Mouse (Mus musculus) liver, embryonic 12.5 days (tissue): Measurements from ENCODE around the gene Htr2b. TPM values are rescaled to one million over a fixed set of nuclear protein-coding genes. Genes with fewer than 3 reads are reported as not detected.

ENCODE experiments used
- ATAC-seq: fragments of 200-750 bp; cut with Nextera tagmentation; 2 replicates; pipeline ENCODE4 v1.8.0; 2017; ENCODE audit warnings: moderate number of reproducible peaks, mild to moderate bottlenecking, moderate library complexity
- H3K27ac ChIP-seq: fragments of 300-500 bp; sonication (generic); 2 replicates; pipeline ENCODE4 v1.5.1; 2016; ENCODE audit warnings: mild to moderate bottlenecking
- H3K27me3 ChIP-seq: fragments of 300-500 bp; sonication (generic); replicated peaks from 2 replicates; pipeline ENCODE4 v1.6.1; 2016; ENCODE audit warnings: mild to moderate bottlenecking, moderate library complexity
- H3K36me3 ChIP-seq: fragments of 300-500 bp; sonication (generic); 2 replicates; pipeline ENCODE4 v1.6.1; 2016; ENCODE audit warnings: mild to moderate bottlenecking, moderate library complexity
- H3K4me1 ChIP-seq: fragments of 300-500 bp; sonication (generic); 2 replicates; pipeline ENCODE4 v1.6.1; 2016
- H3K4me2 ChIP-seq: fragments of 300-500 bp; sonication (generic); 2 replicates; pipeline ENCODE4 v1.6.1; 2016; ENCODE audit warnings: mild to moderate bottlenecking, moderate library complexity
- H3K4me3 ChIP-seq: fragments of 300-500 bp; sonication (generic); 2 replicates; pipeline ENCODE4 v1.5.1; 2016; ENCODE audit warnings: mild to moderate bottlenecking, moderate library complexity
- H3K9ac ChIP-seq: fragments of 300-500 bp; sonication (generic); 2 replicates; pipeline ENCODE4 v1.6.1; 2016; ENCODE audit warnings: mild to moderate bottlenecking, moderate library complexity
- H3K9me3 ChIP-seq: fragments of 300-500 bp; sonication (generic); replicated peaks from 2 replicates; pipeline ENCODE4 v1.6.1; 2016; ENCODE audit warnings: mild to moderate bottlenecking, moderate library complexity
- WGBS: fragments of 180-500 bp; shearing (Covaris S2); methylation state at CpG from one replicate; pipeline ENCODE4 v1.1.7; 2016; ENCODE audit not compliant: insufficient replicate concordance; 5-methylcytosine and 5-hydroxymethylcytosine counted together
- polyA plus RNA-seq: library from polyadenylated mRNA; unstranded; fragments of >200 nt; fragmentation: Nextera tagmentation; extraction: Ambion mirVana; gene quantifications from 2 replicates; pipeline ENCODE4 v1.2.1, GENCODE M21; 2016

Htr2b gene
- polyA plus RNA-seq, 1 experiment from 2014 or later, result 0.26 TPM

DNA sequence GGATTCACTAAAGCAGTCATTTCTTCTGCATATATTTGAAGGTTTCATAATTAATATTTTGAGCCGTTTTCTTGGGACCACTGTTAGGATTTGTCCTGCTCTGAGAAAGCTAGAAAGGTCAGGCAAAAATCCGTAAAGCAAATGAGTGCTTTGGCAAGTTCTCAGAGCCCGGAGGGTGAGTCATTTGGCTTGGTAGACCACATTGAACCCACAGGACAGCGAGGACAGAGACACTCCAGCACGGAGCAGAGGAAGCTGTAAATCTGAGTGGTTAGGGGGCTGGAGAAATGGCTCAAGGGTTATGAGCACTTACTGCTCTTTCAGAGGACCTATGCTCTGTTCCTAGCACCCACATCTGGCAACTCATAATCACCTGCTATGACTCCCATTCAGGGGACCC is 35.8 kb upstream of the Htr2b start:
- Histone ChIP-seq H3K4me1 (peaks cover 4% of the 10 kb centered on the region; the same call in 1 of the 2 replicates), H3K9ac (no peak overlapping the region), H3K36me3 (peaks cover 3% of the 10 kb centered on the region), H3K4me3 (no peak overlapping the region), H3K9me3 (no peaks in the 10 kb centered on the region), H3K27ac (no peak overlapping the region), H3K4me2 (no peak overlapping the region), H3K27me3 (no peaks in the 10 kb centered on the region)
- 31% methylated on average over 5 of the region's 5 CpGs for WGBS
- no peak for ATAC-seq

DNA sequence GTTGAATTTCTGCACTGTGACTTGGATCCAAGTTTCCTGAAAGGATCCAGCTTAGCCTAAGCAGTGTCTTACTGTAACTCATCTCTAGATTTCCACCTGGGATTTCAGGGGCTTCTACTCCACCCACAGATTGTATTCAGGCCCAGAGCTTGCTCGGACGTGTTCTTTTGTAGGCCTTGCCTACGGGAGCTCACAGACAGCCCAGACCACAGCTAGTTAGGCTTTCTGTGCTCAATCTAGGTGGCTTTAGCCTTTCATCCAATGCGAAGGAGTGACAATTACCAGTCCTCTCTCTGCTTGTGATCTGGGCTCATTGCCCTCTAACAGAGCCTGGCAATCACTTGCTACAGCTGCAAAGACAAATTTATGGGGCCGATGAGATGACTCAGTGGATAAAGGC is 34.5 kb upstream of the Htr2b start:
- peaks cover 6% of the 10 kb centered on the region; the same call in 1 of the 2 replicates for H3K4me1 ChIP-seq
- H3K9me3 ChIP-seq, result no peaks in the 10 kb centered on the region
- H3K9ac ChIP-seq, result no peak overlapping the region
- no peak overlapping the region for H3K4me2 ChIP-seq
- no peak for ATAC-seq
- no peak overlapping the region for H3K4me3 ChIP-seq
- no peak overlapping the region for H3K27ac ChIP-seq
- WGBS, result 73% methylated on average over 5 of the region's 5 CpGs
- no peaks in the 10 kb centered on the region for H3K27me3 ChIP-seq
- peaks cover 8% of the 10 kb centered on the region for H3K36me3 ChIP-seq

DNA sequence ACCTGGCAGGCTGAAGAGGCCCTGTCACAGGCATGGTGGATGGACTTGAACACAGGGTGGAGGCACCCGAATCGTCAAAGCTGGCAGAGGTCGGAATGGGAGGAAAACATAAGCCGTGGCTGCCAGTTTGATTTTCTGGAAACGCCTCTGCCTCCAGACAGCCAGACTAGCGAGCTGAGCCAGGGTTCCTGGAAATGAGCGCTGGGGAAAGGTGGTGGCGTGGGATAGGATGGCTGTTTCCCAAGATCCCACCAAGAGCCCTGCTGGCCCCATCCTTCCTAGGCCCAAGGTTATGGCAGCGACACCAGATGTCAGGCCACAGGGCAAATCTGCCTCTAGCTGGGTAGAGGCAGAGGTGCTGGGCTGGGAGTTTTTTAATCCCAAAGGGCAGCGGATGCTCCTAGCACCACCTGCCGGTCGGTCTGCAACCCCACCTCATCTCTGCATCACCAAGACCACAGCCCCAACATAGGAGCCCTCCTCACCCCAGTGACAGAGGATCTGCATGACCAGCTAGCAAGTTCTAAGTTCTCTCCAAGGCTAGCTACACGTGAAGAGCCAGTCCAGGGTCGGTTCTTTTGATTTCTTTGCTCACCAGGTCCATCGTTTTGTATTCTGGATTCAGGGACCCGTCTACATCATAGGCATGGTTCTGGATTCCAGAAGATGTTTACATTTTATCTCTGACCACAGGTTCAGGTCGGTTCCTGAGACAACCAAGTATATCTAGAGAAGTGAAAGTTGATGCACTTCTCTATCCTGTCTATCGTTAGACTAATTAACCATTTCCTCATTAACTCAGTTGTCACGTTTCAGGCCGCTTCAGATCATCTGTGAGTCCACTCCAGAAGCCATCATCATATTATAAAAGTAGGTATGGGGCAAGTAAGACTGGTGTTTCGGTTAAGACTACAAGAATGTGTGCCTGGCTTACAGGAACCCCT is 32.5 kb upstream of the Htr2b start:
- H3K27me3 ChIP-seq, result no peaks in the 10 kb centered on the region
- H3K4me1 ChIP-seq, result peaks cover 6% of the 10 kb centered on the region; the same call in 1 of the 2 replicates
- no peak overlapping the region for H3K27ac ChIP-seq
- no peaks in the 10 kb centered on the region for H3K9me3 ChIP-seq
- H3K36me3 ChIP-seq, result peaks cover 27% of the 10 kb centered on the region
- H3K4me2 ChIP-seq, result no peak overlapping the region
- H3K4me3 ChIP-seq, result no peak overlapping the region
- no peak overlapping the region for H3K9ac ChIP-seq
- ATAC-seq, result no peak
- 72% methylated on average over 21 of the region's 21 CpGs for WGBS

DNA sequence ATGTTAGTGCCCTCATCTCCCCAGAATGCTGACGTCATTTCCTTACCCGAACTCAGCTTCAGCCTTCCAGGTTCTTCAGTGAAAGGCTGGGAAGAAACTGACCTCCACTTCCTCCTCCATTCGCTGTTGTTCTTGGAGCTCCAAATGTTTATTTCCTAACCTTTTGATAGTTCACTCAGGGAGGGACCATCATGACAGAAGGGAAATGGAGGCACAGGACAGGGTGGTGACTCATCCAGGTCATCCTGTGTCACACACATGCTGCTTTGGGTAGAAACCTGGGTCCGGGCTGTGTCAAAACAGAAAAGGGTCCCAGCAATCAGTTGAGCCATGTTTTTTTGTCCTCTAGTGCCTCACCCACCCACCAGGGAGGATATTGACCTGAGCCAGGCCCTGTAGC is 31.4 kb upstream of the Htr2b start:
- Histone ChIP-seq H3K9me3 (no peaks in the 10 kb centered on the region), H3K36me3 (peaks cover 38% of the 10 kb centered on the region), H3K27ac (no peak overlapping the region; the same call in 1 of the 2 replicates), H3K27me3 (no peaks in the 10 kb centered on the region), H3K4me3 (no peak overlapping the region), H3K4me2 (no peak overlapping the region), H3K9ac (no peak overlapping the region), H3K4me1 (peaks cover 6% of the 10 kb centered on the region; the same call in 1 of the 2 replicates)
- ATAC-seq, result no peak
- 62% methylated on average over 4 of the region's 4 CpGs for WGBS

DNA sequence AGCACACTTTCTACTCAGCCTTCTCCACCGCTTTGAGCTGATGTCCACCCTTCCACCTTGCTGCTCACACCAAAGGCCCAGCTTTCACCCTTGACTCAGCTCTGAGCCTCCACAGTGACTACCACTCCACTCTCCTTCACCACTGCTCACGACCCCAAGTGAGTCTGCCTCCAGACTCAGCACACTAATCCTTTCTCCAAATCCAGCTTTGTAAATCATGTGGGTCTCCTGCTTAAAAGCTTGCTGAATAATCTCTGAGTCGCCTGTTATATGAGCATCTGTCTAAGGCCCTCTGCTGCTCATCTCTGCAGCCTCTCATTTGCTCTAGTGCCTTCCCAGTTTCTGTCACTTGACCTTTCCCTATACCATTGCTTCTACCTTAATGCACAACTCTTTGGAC is 29.3 kb upstream of the Htr2b start:
- ATAC-seq, result no peak
- Histone ChIP-seq H3K4me3 (no peak overlapping the region), H3K4me1 (peaks cover 11% of the 10 kb centered on the region), H3K27me3 (no peaks in the 10 kb centered on the region), H3K27ac (no peak overlapping the region), H3K36me3 (peaks cover 58% of the 10 kb centered on the region), H3K9ac (no peak overlapping the region), H3K9me3 (no peaks in the 10 kb centered on the region), H3K4me2 (no peak overlapping the region)
- 74% methylated on average over 3 of the region's 3 CpGs for WGBS

DNA sequence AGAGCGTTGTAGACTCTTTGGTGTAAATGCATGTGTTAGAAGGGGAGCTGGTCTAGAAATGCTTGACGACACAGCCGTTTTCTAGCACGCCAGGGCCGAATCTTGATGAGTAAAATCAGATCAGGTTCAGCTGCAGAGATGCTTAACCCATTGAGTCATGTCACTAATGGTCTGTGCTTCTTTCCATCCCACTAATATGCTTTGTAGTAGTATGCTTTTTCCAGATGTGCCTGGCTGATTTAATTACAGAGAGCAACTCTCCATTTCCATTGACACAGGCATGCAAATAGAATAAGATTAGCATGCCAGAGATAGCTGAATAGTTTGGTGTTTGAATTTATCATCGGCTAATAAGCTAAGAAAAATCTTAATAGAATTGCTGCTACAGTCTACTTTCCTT is 23.5 kb upstream of the Htr2b start:
- no peak overlapping the region for H3K9ac ChIP-seq
- H3K9me3 ChIP-seq, result no peaks in the 10 kb centered on the region
- peaks cover 95% of the 10 kb centered on the region for H3K36me3 ChIP-seq
- H3K27ac ChIP-seq, result no peak overlapping the region
- WGBS, result 92% methylated on average over 6 of the region's 6 CpGs
- no peak overlapping the region for H3K4me2 ChIP-seq
- H3K4me3 ChIP-seq, result no peak overlapping the region
- ATAC-seq, result no peak
- H3K27me3 ChIP-seq, result no peaks in the 10 kb centered on the region
- H3K4me1 ChIP-seq, result peaks cover 9% of the 10 kb centered on the region

DNA sequence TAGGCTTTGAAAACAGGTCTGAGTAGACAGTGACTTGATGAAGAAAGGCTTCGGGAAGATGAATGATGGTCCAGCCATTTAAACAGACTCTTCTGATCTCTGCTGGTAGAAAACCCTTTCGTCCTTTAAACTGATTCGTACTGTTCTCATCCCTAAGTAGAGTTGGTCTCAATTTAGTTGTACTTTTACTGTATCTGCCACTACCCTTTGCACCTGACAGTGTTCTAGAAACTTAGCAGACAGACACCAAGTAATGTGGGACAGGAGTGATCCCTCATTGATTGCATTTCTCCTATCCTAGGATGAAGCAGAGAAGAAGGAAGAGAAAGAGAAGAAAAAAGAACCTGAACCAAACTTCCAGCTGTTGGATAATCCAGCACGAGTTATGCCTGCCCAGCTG is 21.6 kb upstream of the Htr2b start, which contains the start of gene Gm21972:
Gm21972 (plus strand) TSS at position 301 of the 400 bp plus-strand sequence.
- Histone ChIP-seq H3K27me3 (no peaks in the 10 kb centered on the region), H3K36me3 (peaks cover 94% of the 10 kb centered on the region), H3K4me3 (no peak within 1 kb of the TSS), H3K4me2 (no peak within 1 kb of the TSS), H3K9ac (no peak within 1 kb of the TSS), H3K27ac (no peak within 1 kb of the TSS), H3K4me1 (peaks cover 9% of the 10 kb centered on the region), H3K9me3 (no peaks in the 10 kb centered on the region)
- 88% methylated on average over 4 of the region's 4 CpGs for WGBS
- no peak for ATAC-seq

DNA sequence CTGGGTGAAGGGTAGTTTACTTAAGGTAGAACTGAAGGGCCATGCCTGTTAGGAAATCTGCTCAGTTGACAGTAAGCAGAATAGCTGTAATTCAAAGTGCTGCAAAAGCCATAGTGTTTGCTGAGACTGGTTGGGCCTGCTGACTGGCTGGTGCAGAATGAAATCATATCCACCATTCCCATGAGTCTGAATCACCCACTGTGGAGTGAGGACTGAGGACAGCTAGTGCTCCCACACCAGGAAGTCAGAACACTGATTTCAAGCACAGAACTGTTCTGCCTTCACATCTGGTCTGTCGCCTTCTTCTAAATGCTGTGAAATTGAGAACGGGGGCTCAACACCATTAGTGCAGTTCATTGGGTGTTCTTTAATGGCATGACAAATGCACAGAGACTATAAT is 14.3 kb upstream of the Htr2b start:
- no peak overlapping the region for H3K27ac ChIP-seq
- no peak overlapping the region for H3K9ac ChIP-seq
- H3K27me3 ChIP-seq, result no peaks in the 10 kb centered on the region
- no peak for ATAC-seq
- H3K36me3 ChIP-seq, result peaks cover 94% of the 10 kb centered on the region
- 93% methylated on average over 2 of the region's 2 CpGs for WGBS
- H3K9me3 ChIP-seq, result no peaks in the 10 kb centered on the region
- no peaks in the 10 kb centered on the region for H3K4me1 ChIP-seq
- no peak overlapping the region for H3K4me3 ChIP-seq
- no peak overlapping the region for H3K4me2 ChIP-seq

DNA sequence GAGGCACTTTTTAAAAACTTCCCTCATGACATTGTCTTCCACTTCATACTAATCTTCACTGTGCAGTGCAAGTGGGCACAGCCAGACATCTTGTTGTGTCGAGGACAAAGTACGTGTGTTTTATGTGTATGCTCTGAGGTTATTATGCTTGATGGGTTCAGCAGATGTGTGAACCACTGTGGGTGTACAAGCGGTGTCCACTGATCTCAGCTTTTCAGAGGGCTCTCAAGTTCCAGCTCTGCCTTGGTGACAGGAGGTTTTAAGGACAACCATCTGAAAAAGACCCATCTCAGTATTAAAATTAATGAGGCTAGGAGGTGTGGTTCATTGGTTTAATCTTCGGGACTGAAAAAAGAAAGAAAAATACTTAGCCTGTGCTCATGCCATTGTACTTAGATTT is 7.8 kb upstream of the Htr2b start:
- no peak for ATAC-seq

DNA sequence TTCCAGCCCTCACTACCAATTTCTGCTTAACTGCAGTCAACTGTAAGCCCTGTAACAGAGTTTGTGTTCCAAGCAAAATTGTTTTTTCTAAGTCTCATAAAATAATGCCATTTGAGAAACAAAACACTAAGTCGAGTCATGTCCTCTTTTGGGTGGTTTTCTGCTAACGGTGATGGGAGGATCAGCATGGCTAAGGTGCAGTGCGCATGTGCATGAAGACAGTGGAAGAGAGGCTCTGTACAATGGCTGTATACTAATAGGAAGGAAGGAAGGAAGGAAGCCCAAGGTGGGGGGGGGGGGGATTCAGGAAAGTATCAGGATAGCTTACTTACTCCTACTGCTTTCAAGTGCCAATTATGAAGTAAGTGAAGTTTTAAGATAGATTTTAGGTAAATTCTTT is 2.4 kb upstream of the Htr2b start:
- H3K27me3 ChIP-seq, result no peaks in the 10 kb centered on the region
- no peak overlapping the region for H3K9ac ChIP-seq
- 70% methylated on average over 3 of the region's 3 CpGs for WGBS
- peaks cover 48% of the 10 kb centered on the region for H3K36me3 ChIP-seq
- no peak overlapping the region for H3K4me3 ChIP-seq
- ATAC-seq, result no peak
- no peaks in the 10 kb centered on the region for H3K4me1 ChIP-seq
- H3K9me3 ChIP-seq, result no peaks in the 10 kb centered on the region
- H3K27ac ChIP-seq, result no peak overlapping the region
- H3K4me2 ChIP-seq, result no peak overlapping the region

More for the DNA sequence above, 7.8 kb upstream of the Htr2b start:
- WGBS, result 91% methylated on average over 4 of the region's 4 CpGs
- no peaks in the 10 kb centered on the region for H3K4me1 ChIP-seq
- no peak overlapping the region for H3K4me2 ChIP-seq
- H3K36me3 ChIP-seq, result peaks cover 87% of the 10 kb centered on the region
- H3K27me3 ChIP-seq, result no peaks in the 10 kb centered on the region
- no peaks in the 10 kb centered on the region for H3K9me3 ChIP-seq
- H3K4me3 ChIP-seq, result no peak overlapping the region
- no peak overlapping the region for H3K27ac ChIP-seq
- H3K9ac ChIP-seq, result no peak overlapping the region

DNA sequence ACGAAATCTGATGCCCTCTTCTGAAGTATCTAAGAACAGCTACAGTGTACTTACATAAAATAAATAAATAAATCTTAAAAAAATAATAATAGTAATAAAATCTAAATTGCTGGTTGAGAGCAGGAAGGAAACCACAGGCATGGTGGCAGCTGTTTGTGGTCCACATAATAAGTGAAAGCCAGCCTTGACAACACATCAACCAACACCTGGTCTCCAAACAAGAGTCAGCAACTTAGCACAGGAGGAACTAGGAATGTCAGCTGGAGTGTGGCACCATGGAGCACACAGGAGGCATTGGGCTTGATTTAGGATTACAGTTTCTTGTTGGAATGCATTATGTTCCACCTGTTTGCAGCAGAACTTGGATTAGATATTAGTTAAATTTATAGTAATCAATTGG is 6.7 kb downstream of the Htr2b start:
- Histone ChIP-seq H3K9ac (no peak overlapping the region), H3K9me3 (no peaks in the 10 kb centered on the region), H3K27ac (no peak overlapping the region), H3K4me2 (no peak overlapping the region), H3K4me3 (no peak overlapping the region), H3K4me1 (no peaks in the 10 kb centered on the region), H3K27me3 (no peaks in the 10 kb centered on the region), H3K36me3 (peaks cover 47% of the 10 kb centered on the region)
- 93% methylated on average over 1 of the region's 1 CpGs for WGBS
- no peak for ATAC-seq

DNA sequence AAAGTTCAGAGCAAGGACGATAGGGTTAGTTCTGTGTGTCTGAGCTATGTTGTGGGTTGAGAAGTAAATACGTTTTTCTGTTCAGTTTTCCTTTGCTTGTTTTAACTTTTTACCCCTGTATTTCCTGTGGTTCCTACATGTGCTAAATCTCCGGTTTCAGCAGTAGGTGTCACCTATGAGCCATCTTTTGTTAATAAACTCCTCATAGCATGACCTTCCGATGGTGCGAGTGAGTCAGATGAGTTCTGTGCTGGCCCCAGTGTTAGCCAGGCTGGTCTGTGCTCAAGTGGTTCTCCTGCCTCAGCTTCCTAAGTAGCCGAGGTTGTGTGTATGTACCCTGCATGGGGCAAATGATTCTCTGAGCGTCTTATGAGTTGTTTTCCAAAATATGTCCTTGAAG is 17.4 kb downstream of the Htr2b start:
- Histone ChIP-seq H3K4me3 (no peak overlapping the region), H3K9me3 (no peaks in the 10 kb centered on the region), H3K27me3 (no peaks in the 10 kb centered on the region), H3K4me2 (no peak overlapping the region), H3K27ac (no peak overlapping the region), H3K9ac (no peak overlapping the region), H3K36me3 (peaks cover 87% of the 10 kb centered on the region), H3K4me1 (no peaks in the 10 kb centered on the region)
- ATAC-seq, result no peak
- WGBS, result 83% methylated on average over 7 of the region's 7 CpGs
